Mouse (Mus musculus) monocyte, adult 2 months (primary cell): ENCODE data around the gene Prom2.

Source experiments
- DNase-seq, 2 experiments: peaks; one replicate each; pipeline ENCODE4 v3.0.0; 2022; ENCODE audit warnings: low spot score in 2 of 2, low read depth in 1 of 2

The Prom2 gene

DNA sequence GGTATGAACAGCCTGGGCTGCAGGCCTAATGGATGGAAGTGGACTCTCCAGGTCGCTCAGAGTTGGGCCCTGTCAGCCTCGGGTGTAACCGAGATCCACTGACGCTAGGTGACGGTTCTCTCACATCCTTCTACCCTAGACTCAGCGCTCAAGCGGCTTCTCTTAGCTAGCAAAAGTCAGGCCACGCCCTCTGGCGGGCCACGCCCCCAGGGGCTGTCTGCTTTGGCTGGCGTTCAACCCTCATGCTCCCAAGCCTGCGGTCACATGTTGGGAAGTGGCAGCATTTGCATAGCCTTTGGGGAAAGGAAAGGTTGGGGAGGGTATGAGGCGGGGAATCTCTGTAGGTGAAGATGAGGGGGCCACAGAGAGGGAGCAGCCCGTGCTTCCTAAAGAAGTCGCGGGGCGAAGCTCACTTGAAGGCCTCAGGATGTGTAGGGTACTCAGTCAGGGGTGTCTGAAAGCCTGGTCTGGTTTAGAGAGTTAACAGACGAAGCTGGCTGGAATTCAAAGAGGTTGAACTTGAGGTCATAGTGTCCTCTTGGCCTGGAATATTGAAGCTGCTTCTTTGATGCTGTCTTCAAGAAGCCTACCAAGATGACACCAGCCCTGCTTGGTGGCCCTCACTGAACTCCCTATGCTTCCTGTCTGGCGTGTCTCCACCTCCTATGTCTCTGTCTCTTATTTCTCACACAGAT, 56.6 kb downstream of the Prom2 start:
- no peak for DNase-seq

DNA sequence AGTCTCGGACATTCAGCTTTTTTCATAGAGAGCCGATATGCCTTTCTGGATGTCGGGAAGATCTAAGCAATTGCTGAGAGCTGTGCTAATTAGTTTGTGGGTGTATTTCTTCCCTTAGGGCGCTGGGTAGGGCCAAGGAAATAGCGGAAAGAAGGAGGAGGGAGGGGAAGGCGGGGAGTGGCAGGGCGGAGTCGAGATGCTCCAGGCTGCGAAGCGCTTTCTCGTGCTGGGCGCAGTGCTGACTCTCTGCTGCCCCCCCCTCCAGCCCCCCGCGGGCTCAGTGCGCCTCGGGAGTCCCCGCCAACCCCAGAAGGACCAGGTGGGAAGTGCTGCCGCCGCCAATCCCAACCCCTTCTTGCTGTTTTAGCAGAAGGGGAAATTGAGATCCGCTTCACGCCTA, 58.3 kb downstream of the Prom2 start:
- DNase-seq: no peak

DNA sequence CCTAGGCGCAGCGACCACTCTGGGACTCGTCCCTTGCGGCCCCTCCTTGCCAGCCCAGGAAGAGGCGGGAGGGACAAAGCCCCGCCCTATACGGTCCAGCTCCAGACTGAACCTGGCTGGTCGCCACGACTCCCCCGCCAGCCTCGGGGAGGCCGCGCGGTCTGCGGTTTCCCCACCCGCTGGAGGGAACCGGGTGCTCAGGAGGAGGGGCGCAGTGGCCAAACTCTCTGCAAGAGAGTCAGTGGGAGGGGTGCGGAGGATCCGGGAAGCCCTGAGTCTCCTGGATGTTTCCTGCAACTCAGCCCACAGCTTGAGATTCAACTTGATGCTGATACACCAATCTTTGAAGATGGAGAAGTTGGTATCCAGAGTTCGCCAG, 58.7 kb downstream of the Prom2 start:
- DNase-seq: no peak

DNA sequence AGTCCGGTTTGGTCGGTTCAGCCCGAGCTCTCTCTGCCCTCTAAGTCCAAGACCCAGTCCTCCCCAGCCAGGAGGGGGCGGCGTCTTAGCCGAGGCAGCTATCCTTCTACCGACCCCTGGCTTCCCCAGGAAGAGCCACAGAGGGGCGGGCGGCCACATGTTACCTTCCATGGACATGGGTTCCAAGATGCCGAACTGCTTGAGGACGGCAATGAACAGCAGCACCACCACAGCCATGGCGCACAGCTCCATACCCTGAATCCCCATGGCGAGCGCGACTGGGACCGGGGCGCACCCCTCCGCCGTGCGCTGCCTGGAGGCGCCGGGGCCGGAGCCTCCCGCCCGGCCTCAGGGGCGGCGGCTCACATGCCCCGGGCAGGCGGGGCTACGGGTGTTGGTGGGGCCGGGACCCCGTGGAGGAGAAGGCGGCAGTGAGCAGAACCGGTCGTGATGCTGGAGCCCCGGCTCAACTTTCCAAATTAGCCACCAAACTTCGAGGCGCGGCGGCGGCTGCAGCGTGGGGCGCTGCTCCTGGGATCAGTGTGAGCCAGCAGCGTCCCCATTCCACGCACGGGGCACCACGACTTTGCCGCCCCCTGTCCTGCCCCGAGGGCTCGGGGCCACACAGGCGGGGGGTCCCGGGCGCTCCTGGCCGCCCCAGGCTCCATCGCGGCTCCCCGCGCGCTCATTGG, 59.3 kb downstream of the Prom2 start:
- DNase-seq: no peak

DNA sequence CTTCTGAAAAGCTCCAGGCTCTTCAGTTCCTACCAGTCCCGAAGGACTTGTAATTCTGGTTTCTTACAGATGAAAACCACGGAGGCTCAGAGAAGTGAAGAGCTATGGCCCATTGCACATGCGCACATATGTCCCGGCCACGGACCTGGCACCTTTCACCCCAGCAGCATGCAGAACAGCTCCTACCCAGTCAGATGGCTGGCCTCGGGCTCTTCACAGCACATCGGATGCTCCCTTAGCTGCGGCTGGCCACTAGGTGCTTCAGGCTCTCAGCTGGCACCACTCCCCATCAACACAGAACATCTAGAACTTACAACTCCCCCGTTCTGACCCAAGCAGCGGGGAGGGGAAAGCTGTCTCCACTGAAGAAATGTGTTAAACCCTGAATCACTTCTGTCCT, 61.5 kb downstream of the Prom2 start:
- no peak for DNase-seq

DNA sequence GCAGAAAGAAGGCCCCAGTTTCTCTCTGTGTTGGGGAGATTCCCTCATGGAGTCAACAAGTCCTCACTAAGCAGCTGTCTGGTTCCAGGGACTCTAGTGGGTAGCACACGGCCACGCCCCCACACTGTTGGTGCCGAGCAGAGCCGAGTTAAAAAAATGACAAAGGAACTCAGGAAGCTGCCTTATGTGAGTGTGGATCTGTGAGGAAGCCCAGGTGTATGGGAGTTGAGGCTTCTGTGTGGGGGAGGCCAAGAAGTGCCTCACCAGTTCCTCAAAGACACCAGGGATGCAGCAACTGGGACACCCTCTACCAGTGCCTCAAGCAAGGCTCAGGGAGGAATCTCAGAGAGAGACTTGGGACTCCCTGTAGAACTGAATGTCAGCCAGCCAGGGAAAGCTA, 62.1 kb downstream of the Prom2 start:
- DNase-seq: no peak
